Mouse (Mus musculus): ENCODE measurements at regions not wholly inside any gene's neighbourhood (a gene's known extent, or its start where the extent isn't known, plus 50 kb on each side); places are given as distances from the start of the nearest gene placed in this dataset.

GRCm38 (mm10) chr11:113174011-113174507, 392.0 kb downstream of the Sox9 start:
- Histone ChIP-seq H3K4me1 (ENCODE audit: control insufficient read depth, insufficient read depth, low read length) (peaks cover 13% of the 10 kb centered on the region), H3K27ac (ENCODE audit: low read depth, low read length) (no peak overlapping the region), H3K36me3 (ENCODE audit: control insufficient read depth, insufficient read depth, low read length) (no peaks in the 10 kb centered on the region), H3K9me3 (replicated peaks; ENCODE audit: control insufficient read depth, low read length) (no peaks in the 10 kb centered on the region), H3K9ac (ENCODE audit: low read depth, low read length) (no peak overlapping the region), H3K27me3 (ENCODE audit: control insufficient read depth, insufficient read depth, low read length) (no peaks in the 10 kb centered on the region), H3K4me3 (ENCODE audit: low read depth, low read length) (no peak overlapping the region), H3K4me2 (no peak overlapping the region)
- 62% methylated on average over 5 of the region's 5 CpGs for WGBS (ENCODE audit: insufficient replicate concordance)
- no peak for ATAC-seq (replicated peaks; ENCODE audit: insufficient number of reproducible peaks, low FRiP score, low TSS enrichment)

GRCm38 (mm10) chr11:113175323-113175722, 393.3 kb downstream of the Sox9 start:
- ATAC-seq (replicated peaks; ENCODE audit: insufficient number of reproducible peaks, low FRiP score, low TSS enrichment) = no peak
- no peak overlapping the region for H3K4me3 ChIP-seq (ENCODE audit: low read depth, low read length)
- H3K9me3 ChIP-seq (replicated peaks; ENCODE audit: control insufficient read depth, low read length) = no peaks in the 10 kb centered on the region
- H3K4me1 ChIP-seq (ENCODE audit: control insufficient read depth, insufficient read depth, low read length) = peaks cover 15% of the 10 kb centered on the region
- H3K27ac ChIP-seq (ENCODE audit: low read depth, low read length) = no peak overlapping the region
- no peaks in the 10 kb centered on the region for H3K27me3 ChIP-seq (ENCODE audit: control insufficient read depth, insufficient read depth, low read length)
- 33% methylated on average over 6 of the region's 6 CpGs for WGBS (ENCODE audit: insufficient replicate concordance)
- no peaks in the 10 kb centered on the region for H3K36me3 ChIP-seq (ENCODE audit: control insufficient read depth, insufficient read depth, low read length)
- H3K9ac ChIP-seq (ENCODE audit: low read depth, low read length) = no peak overlapping the region
- no peak overlapping the region for H3K4me2 ChIP-seq

GRCm38 (mm10) chr11:113176183-113176582, 394.2 kb downstream of the Sox9 start:
- H3K27ac ChIP-seq (ENCODE audit: low read depth, low read length) = no peak overlapping the region
- no peaks in the 10 kb centered on the region for H3K36me3 ChIP-seq (ENCODE audit: control insufficient read depth, insufficient read depth, low read length)
- no peak overlapping the region for H3K9ac ChIP-seq (ENCODE audit: low read depth, low read length)
- H3K4me3 ChIP-seq (ENCODE audit: low read depth, low read length) = no peak overlapping the region
- H3K4me2 ChIP-seq = no peak overlapping the region
- peaks cover 12% of the 10 kb centered on the region for H3K4me1 ChIP-seq (ENCODE audit: control insufficient read depth, insufficient read depth, low read length)
- WGBS (ENCODE audit: insufficient replicate concordance) = 22% methylated on average over 7 of the region's 7 CpGs
- H3K27me3 ChIP-seq (ENCODE audit: control insufficient read depth, insufficient read depth, low read length) = no peaks in the 10 kb centered on the region
- H3K9me3 ChIP-seq (replicated peaks; ENCODE audit: control insufficient read depth, low read length) = no peaks in the 10 kb centered on the region
- ATAC-seq (replicated peaks; ENCODE audit: insufficient number of reproducible peaks, low FRiP score, low TSS enrichment) = no peak

- Histone ChIP-seq H3K9me3 (replicated peaks; ENCODE audit: control insufficient read depth, low read length) (no peaks in the 10 kb centered on the region), H3K27me3 (ENCODE audit: control insufficient read depth, insufficient read depth, low read length) (no peaks in the 10 kb centered on the region), H3K9ac (ENCODE audit: low read depth, low read length) (no peak overlapping the region), H3K4me2 (no peak overlapping the region), H3K4me3 (ENCODE audit: low read depth, low read length) (no peak overlapping the region), H3K4me1 (ENCODE audit: control insufficient read depth, insufficient read depth, low read length) (peaks cover 12% of the 10 kb centered on the region), H3K36me3 (ENCODE audit: control insufficient read depth, insufficient read depth, low read length) (no peaks in the 10 kb centered on the region), H3K27ac (ENCODE audit: low read depth, low read length) (no peak overlapping the region)
- WGBS (ENCODE audit: insufficient replicate concordance) = 75% methylated on average over 7 of the region's 7 CpGs
- no peak for ATAC-seq (replicated peaks; ENCODE audit: insufficient number of reproducible peaks, low FRiP score, low TSS enrichment)
Observed at GRCm38 (mm10) chr11:113178375-113178774, 396.4 kb downstream of the Sox9 start.

GRCm38 (mm10) chr11:113180008-113180407, 398.0 kb downstream of the Sox9 start:
- no peak for ATAC-seq (replicated peaks; ENCODE audit: insufficient number of reproducible peaks, low FRiP score, low TSS enrichment)
- H3K4me1 ChIP-seq (ENCODE audit: control insufficient read depth, insufficient read depth, low read length) = peaks cover 15% of the 10 kb centered on the region
- H3K9me3 ChIP-seq (replicated peaks; ENCODE audit: control insufficient read depth, low read length) = no peaks in the 10 kb centered on the region
- H3K9ac ChIP-seq (ENCODE audit: low read depth, low read length) = no peak overlapping the region
- H3K4me2 ChIP-seq = no peak overlapping the region
- no peaks in the 10 kb centered on the region for H3K27me3 ChIP-seq (ENCODE audit: control insufficient read depth, insufficient read depth, low read length)
- no peak overlapping the region for H3K4me3 ChIP-seq (ENCODE audit: low read depth, low read length)
- 45% methylated on average over 14 of the region's 14 CpGs for WGBS (ENCODE audit: insufficient replicate concordance)
- no peak overlapping the region for H3K27ac ChIP-seq (ENCODE audit: low read depth, low read length)
- H3K36me3 ChIP-seq (ENCODE audit: control insufficient read depth, insufficient read depth, low read length) = no peaks in the 10 kb centered on the region

GRCm38 (mm10) chr11:113182083-113182861, 400.2 kb downstream of the Sox9 start:
- WGBS (ENCODE audit: insufficient replicate concordance) = 66% methylated on average over 13 of the region's 13 CpGs
- H3K27me3 ChIP-seq (ENCODE audit: control insufficient read depth, insufficient read depth, low read length) = no peaks in the 10 kb centered on the region
- H3K36me3 ChIP-seq (ENCODE audit: control insufficient read depth, insufficient read depth, low read length) = no peaks in the 10 kb centered on the region
- H3K27ac ChIP-seq (ENCODE audit: low read depth, low read length) = no peak overlapping the region
- peaks cover 15% of the 10 kb centered on the region for H3K4me1 ChIP-seq (ENCODE audit: control insufficient read depth, insufficient read depth, low read length)
- no peak for ATAC-seq (replicated peaks; ENCODE audit: insufficient number of reproducible peaks, low FRiP score, low TSS enrichment)
- no peaks in the 10 kb centered on the region for H3K9me3 ChIP-seq (replicated peaks; ENCODE audit: control insufficient read depth, low read length)
- no peak overlapping the region for H3K4me2 ChIP-seq
- no peak overlapping the region for H3K9ac ChIP-seq (ENCODE audit: low read depth, low read length)
- H3K4me3 ChIP-seq (ENCODE audit: low read depth, low read length) = no peak overlapping the region

- H3K9me3 ChIP-seq (replicated peaks; ENCODE audit: control insufficient read depth, low read length) = no peaks in the 10 kb centered on the region
- H3K27me3 ChIP-seq (ENCODE audit: control insufficient read depth, insufficient read depth, low read length) = no peaks in the 10 kb centered on the region
- H3K27ac ChIP-seq (ENCODE audit: low read depth, low read length) = peak overlapping the region; percentile 54; the same call in 1 of the 2 replicates
- H3K9ac ChIP-seq (ENCODE audit: low read depth, low read length) = no peak overlapping the region
- no peak overlapping the region for H3K4me3 ChIP-seq (ENCODE audit: low read depth, low read length)
- H3K4me2 ChIP-seq = no peak overlapping the region
- peaks cover 15% of the 10 kb centered on the region for H3K4me1 ChIP-seq (ENCODE audit: control insufficient read depth, insufficient read depth, low read length)
- H3K36me3 ChIP-seq (ENCODE audit: control insufficient read depth, insufficient read depth, low read length) = no peaks in the 10 kb centered on the region
- ATAC-seq (replicated peaks; ENCODE audit: insufficient number of reproducible peaks, low FRiP score, low TSS enrichment) = no peak
- WGBS (ENCODE audit: insufficient replicate concordance) = 56% methylated on average over 5 of the region's 5 CpGs
Observed at GRCm38 (mm10) chr11:113183556-113183955, 401.5 kb downstream of the Sox9 start.

- no peak overlapping the region for H3K4me2 ChIP-seq
- WGBS (ENCODE audit: insufficient replicate concordance) = 30% methylated on average over 9 of the region's 9 CpGs
Observed at GRCm38 (mm10) chr11:113184095-113184494, 402.1 kb downstream of the Sox9 start.

GRCm38 (mm10) chr11:113187407-113187806, 405.4 kb downstream of the Sox9 start:
- Histone ChIP-seq H3K4me2 (no peak overlapping the region), H3K4me1 (ENCODE audit: control insufficient read depth, insufficient read depth, low read length) (peaks cover 6% of the 10 kb centered on the region; the same call in 1 of the 2 replicates), H3K9me3 (replicated peaks; ENCODE audit: control insufficient read depth, low read length) (no peaks in the 10 kb centered on the region), H3K4me3 (ENCODE audit: low read depth, low read length) (no peak overlapping the region), H3K27ac (ENCODE audit: low read depth, low read length) (no peak overlapping the region), H3K36me3 (ENCODE audit: control insufficient read depth, insufficient read depth, low read length) (no peaks in the 10 kb centered on the region), H3K27me3 (ENCODE audit: control insufficient read depth, insufficient read depth, low read length) (no peaks in the 10 kb centered on the region), H3K9ac (ENCODE audit: low read depth, low read length) (no peak overlapping the region)
- WGBS (ENCODE audit: insufficient replicate concordance) = 71% methylated on average over 8 of the region's 8 CpGs
- no peak for ATAC-seq (replicated peaks; ENCODE audit: insufficient number of reproducible peaks, low FRiP score, low TSS enrichment)

More at GRCm38 (mm10) chr11:113184095-113184494, 402.1 kb downstream of the Sox9 start:
- H3K9ac ChIP-seq (ENCODE audit: low read depth, low read length) = no peak overlapping the region
- no peaks in the 10 kb centered on the region for H3K9me3 ChIP-seq (replicated peaks; ENCODE audit: control insufficient read depth, low read length)
- no peak overlapping the region for H3K4me3 ChIP-seq (ENCODE audit: low read depth, low read length)
- H3K27ac ChIP-seq (ENCODE audit: low read depth, low read length) = peak overlapping the region; percentile 54; the same call in 1 of the 2 replicates
- ATAC-seq (replicated peaks; ENCODE audit: insufficient number of reproducible peaks, low FRiP score, low TSS enrichment) = no peak
- H3K4me1 ChIP-seq (ENCODE audit: control insufficient read depth, insufficient read depth, low read length) = peaks cover 12% of the 10 kb centered on the region
- H3K36me3 ChIP-seq (ENCODE audit: control insufficient read depth, insufficient read depth, low read length) = no peaks in the 10 kb centered on the region
- no peaks in the 10 kb centered on the region for H3K27me3 ChIP-seq (ENCODE audit: control insufficient read depth, insufficient read depth, low read length)

All from heart, embryonic 11.5 days (tissue).